Mouse (Mus musculus): ENCODE measurements around the gene Fcor. TPM values are rescaled to one million over a fixed set of nuclear protein-coding genes. Genes with fewer than 3 reads are reported as not detected.

The Fcor gene
- total RNA-seq, 2 experiments from 2014 or later = 9.2 to 14.6 TPM

DNA sequence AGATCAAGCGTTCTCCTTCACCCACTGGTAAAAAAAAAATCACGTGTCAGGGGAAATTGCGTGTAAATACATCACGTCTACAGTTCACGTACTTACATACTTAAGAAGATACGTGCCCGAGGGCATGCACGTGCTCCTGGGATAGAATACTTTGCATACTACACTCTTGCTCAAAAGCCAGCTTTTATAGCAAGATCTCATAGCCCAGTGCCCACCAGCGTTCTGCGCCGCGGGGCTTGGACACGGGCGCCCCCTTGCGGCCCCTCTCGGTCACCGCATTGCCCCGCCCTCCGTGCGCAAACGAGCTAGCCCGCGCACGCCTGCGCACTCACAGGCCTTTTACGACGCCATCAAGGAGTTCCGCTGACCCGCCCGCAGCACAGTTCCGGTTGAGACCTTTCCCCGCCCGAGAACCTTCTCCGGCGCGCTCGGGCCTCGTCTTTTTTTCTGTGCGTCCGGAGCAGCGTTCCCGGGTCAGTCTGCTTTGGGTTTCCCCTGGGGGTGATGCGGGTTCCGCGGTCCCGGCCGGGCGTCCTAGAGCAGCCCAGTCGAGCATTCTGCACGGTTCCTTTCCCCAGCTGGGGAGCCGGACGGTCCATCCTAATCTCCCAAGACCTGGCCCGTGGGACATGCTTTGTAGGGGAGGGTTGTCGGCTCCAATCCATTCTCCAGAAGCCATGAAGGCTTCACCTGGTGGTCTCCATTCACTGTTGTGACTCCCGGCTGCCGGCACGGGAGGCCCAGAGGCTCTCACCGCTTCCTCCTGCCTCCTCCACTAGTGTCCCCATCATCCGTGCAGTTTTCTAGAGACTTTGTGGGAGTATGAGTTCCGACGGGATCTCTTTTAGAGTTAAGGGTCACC, 4.2 kb upstream of the Fcor start, which contains the start of gene Trappc5:
Trappc5 (plus strand) TSS at position 169 of the 862 bp plus-strand sequence.
- DNase-seq (ENCODE audit: low spot score in 2 of 2) = peak; percentile 92 to 96

GRCm38 (mm10) chr8:3674671-3675070, 2.5 kb upstream of the Fcor start:
- DNase-seq (ENCODE audit: low spot score in 2 of 2) = no peak

DNA sequence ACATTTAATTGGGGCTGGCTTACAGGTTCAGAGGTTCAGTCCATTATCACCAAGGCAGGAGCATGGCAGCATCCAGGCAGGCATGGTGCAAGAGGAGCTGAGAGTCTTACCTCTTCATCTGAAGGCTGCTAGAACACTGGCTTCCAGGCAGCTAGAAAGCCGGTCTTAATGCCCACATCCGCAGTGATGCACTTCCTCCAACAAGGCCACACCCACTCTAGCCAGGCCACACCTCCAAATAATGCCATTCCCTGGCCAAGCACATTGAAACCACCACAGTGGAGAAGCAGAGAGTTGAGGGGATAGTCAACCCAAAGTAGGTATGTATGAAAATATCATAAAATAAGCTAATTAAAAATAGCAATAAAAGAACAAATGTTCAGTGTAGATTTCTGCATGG, 1.8 kb downstream of the Fcor start:
- no peak for DNase-seq (ENCODE audit: low spot score in 2 of 2)

DNA sequence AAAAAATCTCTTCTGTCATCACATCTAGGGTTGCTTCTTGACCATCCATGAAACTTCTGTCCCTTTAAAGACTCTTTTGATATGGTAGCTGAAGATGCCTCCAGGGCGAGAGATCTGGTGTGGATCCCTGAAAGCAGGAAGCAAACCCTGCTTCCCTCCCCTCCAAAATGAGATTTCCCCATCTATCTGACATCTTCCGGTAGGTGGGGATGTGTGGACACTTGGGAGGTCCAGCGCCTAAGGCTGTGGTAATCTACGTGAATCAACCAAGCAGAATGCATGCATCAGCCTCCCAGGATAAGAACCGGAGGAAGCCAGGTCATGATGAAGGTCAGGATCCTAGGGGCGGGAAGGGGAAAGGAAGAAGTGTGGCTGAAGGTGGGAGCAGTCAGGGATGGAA, 6.7 kb downstream of the Fcor start, which contains the start of gene Mcemp1:
Mcemp1 (plus strand) TSS at position 248 of the 400 bp plus-strand sequence.
- no peak for DNase-seq (ENCODE audit: low spot score in 2 of 2)

DNA sequence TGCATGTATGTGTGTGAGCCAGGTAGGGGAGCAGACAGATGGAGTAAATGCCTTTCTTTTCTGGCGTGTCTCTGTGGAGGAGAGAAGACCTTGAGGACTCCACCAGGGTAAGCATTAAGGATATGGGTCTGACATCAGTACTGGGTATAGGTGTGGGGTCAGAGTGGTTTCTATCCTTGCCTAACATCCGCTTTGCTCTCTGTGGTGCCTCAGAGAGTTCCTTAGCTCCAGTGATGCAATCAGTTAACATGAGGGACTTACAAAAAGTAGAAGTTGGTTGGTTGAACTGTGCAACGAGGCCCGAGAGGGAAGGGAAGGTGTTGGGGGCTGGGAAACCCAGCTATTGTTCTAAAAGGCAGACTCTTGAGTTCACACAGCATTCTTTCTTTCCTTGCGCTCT, 7.8 kb downstream of the Fcor start:
- DNase-seq (ENCODE audit: low spot score in 2 of 2) = no peak

GRCm38 (mm10) chr8:3660889-3661288, 11.3 kb downstream of the Fcor start:
- DNase-seq (ENCODE audit: low spot score in 2 of 2) = no peak

DNA sequence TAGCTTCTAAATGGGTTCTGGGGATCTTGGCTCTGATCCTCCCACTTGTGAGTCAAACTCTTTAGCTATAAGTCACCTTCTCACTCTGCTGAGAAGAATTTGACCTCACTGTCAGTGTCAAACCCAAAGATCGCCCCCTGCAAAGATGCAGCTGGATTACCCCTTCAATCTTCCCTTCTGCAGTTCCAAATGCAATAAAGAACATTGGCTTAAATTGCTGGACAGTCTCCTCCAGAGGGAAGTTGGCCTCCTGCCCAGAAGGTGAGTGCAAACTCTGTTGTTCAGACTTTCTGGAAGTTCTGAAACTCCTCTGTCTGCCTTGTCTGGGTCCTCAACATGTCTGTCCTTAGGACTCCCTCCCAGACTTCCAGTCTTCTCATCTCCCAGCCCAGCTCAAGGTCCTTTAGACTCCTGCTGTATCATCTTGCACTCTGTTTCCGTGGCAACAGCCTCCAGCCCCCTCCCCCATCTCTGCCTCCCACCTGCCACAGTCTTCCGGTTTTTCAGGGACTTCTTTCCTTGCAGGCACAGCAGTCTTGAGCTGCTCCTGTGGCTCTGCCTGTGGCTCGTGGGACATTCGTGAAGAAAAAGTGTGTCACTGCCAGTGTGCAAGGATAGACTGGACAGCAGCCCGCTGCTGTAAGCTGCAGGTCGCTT, 15.3 kb downstream of the Fcor start:
- DNase-seq (ENCODE audit: low spot score in 2 of 2) = peak in 1 of 2 experiments; percentile 35

- DNase-seq (ENCODE audit: low spot score in 2 of 2) = no peak
Measured at GRCm38 (mm10) chr8:3655526-3655925, 16.6 kb downstream of the Fcor start, which contains the start of gene Retn. TSS of gene Retn (plus strand) at chr8:3655770.

DNA sequence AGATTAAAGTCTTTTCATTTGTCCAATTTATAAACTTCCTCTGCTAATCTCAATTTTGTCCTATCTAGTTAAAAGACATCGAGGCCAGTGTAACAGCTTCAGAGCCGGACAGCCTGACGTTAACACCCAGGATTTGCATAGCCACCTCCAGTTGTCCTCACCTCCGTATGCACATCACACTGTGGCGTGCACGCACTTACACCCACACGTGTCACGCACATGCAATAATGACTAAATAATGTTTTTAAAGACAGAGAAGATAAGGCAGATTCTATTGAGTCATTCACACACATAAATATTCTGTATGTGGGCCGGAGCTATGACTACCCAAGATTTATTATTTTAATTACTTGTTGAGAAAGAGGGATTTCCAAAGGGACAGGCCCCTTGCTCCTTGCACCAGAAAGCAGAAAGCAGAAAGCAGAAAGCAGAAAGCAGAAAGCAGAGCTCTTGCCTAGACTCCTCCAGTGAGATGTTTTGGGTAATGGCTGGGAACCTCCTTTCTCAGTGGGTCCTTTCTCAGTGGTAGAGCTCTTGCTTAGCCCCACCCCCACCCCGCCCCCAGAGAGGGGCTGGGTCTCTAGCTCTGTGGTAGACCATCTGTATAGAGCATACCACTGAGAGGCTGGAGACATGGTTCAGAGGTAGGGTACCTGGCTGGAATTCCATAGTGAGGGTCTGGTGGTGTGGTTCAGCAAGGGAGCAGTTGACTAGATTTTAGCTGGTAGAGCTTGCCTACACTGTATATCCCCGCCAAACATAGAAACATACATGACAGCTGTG, 17.2 kb downstream of the Fcor start:
- no peak for DNase-seq (ENCODE audit: low spot score in 2 of 2)

DNA sequence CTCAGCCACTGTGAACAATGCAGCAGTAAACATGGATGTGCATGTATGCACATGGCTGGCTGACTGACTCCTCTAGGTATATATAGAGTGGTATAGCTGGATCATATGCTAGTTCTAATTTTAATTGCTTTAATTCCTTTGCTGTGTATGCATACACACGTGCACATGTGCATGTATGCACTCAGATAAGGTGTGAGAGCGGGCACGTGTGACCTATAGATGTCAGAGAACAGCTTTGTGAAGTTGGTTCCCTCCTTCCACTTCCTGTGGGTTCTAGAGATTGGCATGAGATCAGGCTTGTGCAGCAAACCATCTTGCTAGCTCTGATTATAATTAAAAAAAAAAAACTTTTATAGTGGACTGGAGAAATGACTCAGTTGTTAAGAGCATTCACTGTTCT, 19.3 kb downstream of the Fcor start:
- DNase-seq (ENCODE audit: low spot score in 2 of 2) = no peak

GRCm38 (mm10) chr8:3648990-3649389, 23.2 kb downstream of the Fcor start:
- no peak for DNase-seq (ENCODE audit: low spot score in 2 of 2)

- no peak for DNase-seq (ENCODE audit: low spot score in 2 of 2)
Measured at GRCm38 (mm10) chr8:3648268-3648667, 23.9 kb downstream of the Fcor start.

DNA sequence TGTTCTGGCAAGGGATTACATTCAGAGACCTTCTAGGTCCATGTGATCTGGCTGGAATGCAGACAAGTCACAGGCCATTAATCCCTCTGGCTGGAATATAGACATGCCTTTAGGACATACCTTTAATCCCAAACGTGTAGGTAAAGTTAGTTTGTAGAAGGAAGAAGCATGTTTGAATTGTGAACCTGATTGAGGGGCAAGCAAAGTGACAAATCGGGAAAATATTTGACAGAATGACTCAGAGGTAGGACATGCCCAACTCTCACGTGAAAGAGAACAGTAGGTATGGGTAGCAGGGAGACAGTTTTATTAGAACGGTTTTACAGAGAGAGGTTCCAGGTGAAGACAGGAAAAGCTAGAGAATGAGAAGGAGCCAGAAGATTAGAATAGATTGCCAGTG, 24.6 kb downstream of the Fcor start:
- DNase-seq (ENCODE audit: low spot score in 2 of 2) = no peak

GRCm38 (mm10) chr8:3646824-3647531, 25.2 kb downstream of the Fcor start:
- no peak for DNase-seq (ENCODE audit: low spot score in 2 of 2)

DNA sequence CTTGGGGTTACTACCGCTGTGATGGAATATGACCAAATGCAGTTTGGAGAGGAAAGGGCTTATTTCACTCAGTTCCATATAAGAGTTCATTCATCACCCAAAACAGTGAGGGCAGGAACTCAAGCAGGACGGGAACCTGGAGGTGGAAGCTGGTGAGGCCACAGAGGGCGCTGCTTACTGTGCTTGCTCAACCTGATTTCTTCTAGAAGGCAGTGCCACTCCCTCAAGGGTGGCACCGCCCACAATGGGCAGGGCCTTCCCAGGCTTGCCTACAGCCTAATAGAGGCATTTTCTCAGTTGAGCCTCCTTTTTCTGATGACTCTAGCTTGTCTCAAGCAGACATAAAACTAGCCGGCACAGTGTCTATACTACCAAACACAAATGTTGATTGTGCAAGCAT, 26.4 kb downstream of the Fcor start:
- no peak for DNase-seq (ENCODE audit: low spot score in 2 of 2)

DNA sequence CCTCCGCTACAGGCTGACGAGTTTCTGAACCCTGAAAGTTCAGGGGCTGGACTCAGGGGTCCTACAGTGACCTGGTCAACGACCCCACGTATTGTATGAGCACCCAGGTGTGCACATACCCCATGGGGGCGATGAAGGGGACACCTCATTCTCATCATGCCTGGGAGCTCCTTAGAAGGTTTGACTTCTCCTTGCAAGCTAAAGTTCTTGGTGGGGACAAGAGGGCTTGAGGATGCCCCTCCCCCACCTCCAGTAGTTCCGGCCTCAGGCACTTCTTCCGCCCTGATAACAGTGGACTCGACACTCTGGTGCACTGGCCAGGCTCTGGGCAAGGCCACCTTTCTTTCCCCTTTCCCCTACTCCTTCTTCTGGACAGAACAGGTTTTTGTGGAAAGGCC, 40.7 kb downstream of the Fcor start:
- no peak for DNase-seq (ENCODE audit: low spot score in 2 of 2)

DNA sequence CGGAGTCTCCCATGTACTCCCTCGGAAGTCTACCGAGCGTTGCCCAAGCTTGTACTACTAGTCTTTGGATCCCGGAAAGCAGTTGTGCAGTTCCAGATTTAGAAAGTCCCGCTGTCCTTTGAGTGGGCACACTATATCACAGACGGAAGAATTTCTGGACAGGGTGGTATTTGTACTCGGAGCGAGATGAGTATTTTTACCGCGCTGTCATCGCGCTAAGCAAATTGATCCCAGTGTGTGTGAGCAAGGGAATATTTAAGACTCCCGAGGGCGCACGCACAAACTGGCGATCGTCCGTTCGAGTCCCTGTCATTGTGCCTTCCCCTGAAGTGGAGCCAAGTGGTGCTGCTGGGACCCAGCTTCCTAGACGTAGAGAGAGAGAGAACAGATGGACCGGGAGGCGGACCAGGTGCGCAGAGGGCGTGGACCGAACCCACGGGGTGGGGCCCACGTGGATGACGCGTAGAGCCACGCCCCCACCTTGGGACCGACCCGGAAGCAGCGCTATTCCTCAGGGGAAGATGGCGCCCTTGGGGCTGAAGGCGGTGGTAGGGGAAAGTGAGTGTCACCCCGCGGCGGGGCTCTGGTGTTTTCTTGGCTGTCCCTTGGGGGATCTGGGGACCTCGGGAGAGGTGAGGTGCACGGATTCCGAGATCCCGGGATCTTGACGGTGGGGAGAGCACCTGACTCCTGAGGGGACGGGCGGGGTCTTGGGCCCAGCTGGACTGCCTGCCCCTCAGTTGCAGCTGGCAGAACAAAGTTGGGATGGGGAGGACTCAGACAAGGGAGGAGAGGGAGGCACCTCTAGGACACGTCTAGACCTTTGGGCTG, 41.3 kb downstream of the Fcor start, which contains the start of gene Stxbp2:
Stxbp2 (plus strand) TSS at position 309 of the 831 bp plus-strand sequence.
- peak; percentile 70 to 73 for DNase-seq (ENCODE audit: low spot score in 2 of 2)

DNA sequence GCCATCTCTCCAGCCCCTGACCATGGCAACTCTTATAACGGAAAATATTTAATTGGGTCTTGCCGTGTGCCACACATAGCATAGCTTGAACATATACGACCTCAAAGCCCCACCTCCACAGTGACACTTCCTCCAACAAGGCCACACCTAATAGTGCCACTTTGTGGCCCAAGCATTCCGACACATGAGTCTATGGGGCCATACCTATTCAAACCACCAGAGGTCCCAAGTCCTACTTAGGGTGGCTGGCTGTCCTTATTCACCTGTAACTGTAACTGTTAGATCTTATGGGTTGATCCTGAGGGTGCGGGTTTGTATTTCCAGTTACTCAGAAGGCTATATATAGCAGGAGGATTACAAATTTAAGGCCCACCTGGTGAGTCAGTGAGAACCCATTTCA, 44.1 kb downstream of the Fcor start:
- DNase-seq (ENCODE audit: low spot score in 2 of 2) = peak; percentile 34 to 53

DNA sequence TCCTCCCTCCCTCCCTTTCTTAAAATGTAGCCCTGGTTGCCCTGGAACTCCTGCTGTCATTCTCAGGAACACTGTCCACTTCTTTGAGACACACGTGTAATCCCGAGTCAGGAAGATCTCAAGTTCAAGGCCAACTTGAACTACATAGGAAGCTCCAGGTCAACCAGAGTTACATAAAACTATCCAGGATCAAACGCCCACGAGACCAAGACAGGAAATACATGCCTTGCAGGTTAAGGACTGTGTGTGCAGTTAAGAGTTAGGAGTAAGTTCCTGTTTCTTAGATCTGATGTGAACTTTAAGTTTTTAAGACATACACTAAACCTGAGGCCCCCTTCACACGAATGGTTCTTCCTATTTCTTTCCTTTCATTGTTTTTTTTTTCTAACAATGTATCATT, 45.2 kb downstream of the Fcor start:
- no peak for DNase-seq (ENCODE audit: low spot score in 2 of 2)

GRCm38 (mm10) chr8:3625445-3625844, 46.7 kb downstream of the Fcor start, which contains the start of gene Pcp2:
TSS of gene Pcp2 (minus strand) at chr8:3625545.
- no peak for DNase-seq (ENCODE audit: low spot score in 2 of 2)

All from left cerebral cortex, adult 18-20 months (tissue).